Mouse (Mus musculus) cortical plate, adult 2 months (tissue): ENCODE results near the gene Il1rapl1.

Experiments
- CTCF ChIP-seq: fragments of 200-500 bp; IDR thresholded peaks from 2 replicates; pipeline ENCODE4 v1.5.1; 2011; ENCODE audit warnings: mild to moderate bottlenecking, control low read depth, low read length; ENCODE audit not compliant: insufficient read depth; ENCODE audit errors: extremely low read depth
- POLR2A ChIP-seq: fragments of 200-500 bp; IDR thresholded peaks from 2 replicates; pipeline ENCODE4 v1.6.1; 2011; ENCODE audit warnings: mild to moderate bottlenecking, low read length, control low read depth; ENCODE audit not compliant: insufficient read depth; ENCODE audit errors: extremely low read depth

GRCm38 (mm10) chrX:87483416-87483815, 632.0 kb downstream of the Il1rapl1 start:
- TF ChIP-seq POLR2A (no peak), CTCF (no peak)
